Mouse (Mus musculus): ENCODE data around the gene Kcnq1.
A peak's percentile ranks its signal among the peaks of the same experiment; 100 is the strongest.

The Kcnq1 gene

GRCm38 (mm10) chr7:143265829-143266438 is 159.8 kb downstream of the Kcnq1 start:
- no peak for DNase-seq (ENCODE audit: low read depth, low spot score)

- DNase-seq (ENCODE audit: low read depth, low spot score): no peak
These were observed 167.6 kb downstream of the Kcnq1 start for GRCm38 (mm10) chr7:143273747-143274146.

- DNase-seq (ENCODE audit: low read depth, low spot score): no peak
These were observed 168.9 kb downstream of the Kcnq1 start for GRCm38 (mm10) chr7:143275030-143275429.

GRCm38 (mm10) chr7:143283625-143284024 is 177.5 kb downstream of the Kcnq1 start:
- DNase-seq (ENCODE audit: low read depth, low spot score): no peak

GRCm38 (mm10) chr7:143284866-143285265 is 178.7 kb downstream of the Kcnq1 start:
- no peak for DNase-seq (ENCODE audit: low read depth, low spot score)

GRCm38 (mm10) chr7:143285440-143285839 is 179.3 kb downstream of the Kcnq1 start:
- DNase-seq (ENCODE audit: low read depth, low spot score): no peak

- no peak for DNase-seq (ENCODE audit: low read depth, low spot score)
These were observed 180.5 kb downstream of the Kcnq1 start for GRCm38 (mm10) chr7:143286532-143287290.

GRCm38 (mm10) chr7:143288135-143288534 is 182.0 kb downstream of the Kcnq1 start:
- no peak for DNase-seq (ENCODE audit: low read depth, low spot score)

GRCm38 (mm10) chr7:143289082-143289849 is 183.1 kb downstream of the Kcnq1 start:
- DNase-seq (ENCODE audit: low read depth, low spot score): no peak

- DNase-seq (ENCODE audit: low read depth, low spot score): no peak
These were observed 188.7 kb downstream of the Kcnq1 start for GRCm38 (mm10) chr7:143294690-143295355.

- DNase-seq (ENCODE audit: low read depth, low spot score): no peak
These were observed 189.3 kb downstream of the Kcnq1 start for GRCm38 (mm10) chr7:143295356-143296000.

- no peak for DNase-seq (ENCODE audit: low read depth, low spot score)
These were observed 189.8 kb downstream of the Kcnq1 start for GRCm38 (mm10) chr7:143296001-143296379.

- peak; percentile 86 for DNase-seq (ENCODE audit: low read depth, low spot score)
These were observed 190.2 kb downstream of the Kcnq1 start for GRCm38 (mm10) chr7:143296384-143296801.

GRCm38 (mm10) chr7:143300037-143300436 is 193.9 kb downstream of the Kcnq1 start:
- no peak for DNase-seq (ENCODE audit: low read depth, low spot score)

- DNase-seq (ENCODE audit: low read depth, low spot score): no peak
These were observed 194.5 kb downstream of the Kcnq1 start for GRCm38 (mm10) chr7:143300681-143301080.

GRCm38 (mm10) chr7:143302156-143302555 is 196.0 kb downstream of the Kcnq1 start:
- no peak for DNase-seq (ENCODE audit: low read depth, low spot score)

- DNase-seq (ENCODE audit: low read depth, low spot score): no peak
These were observed 196.6 kb downstream of the Kcnq1 start for GRCm38 (mm10) chr7:143302593-143303238.

- no peak for DNase-seq (ENCODE audit: low read depth, low spot score)
These were observed 197.4 kb downstream of the Kcnq1 start for GRCm38 (mm10) chr7:143303557-143303956.

GRCm38 (mm10) chr7:143305808-143306207 is 199.6 kb downstream of the Kcnq1 start:
- DNase-seq (ENCODE audit: low read depth, low spot score): no peak

GRCm38 (mm10) chr7:143308001-143308400 is 201.8 kb downstream of the Kcnq1 start:
- no peak for DNase-seq (ENCODE audit: low read depth, low spot score)

GRCm38 (mm10) chr7:143310311-143310710 is 204.1 kb downstream of the Kcnq1 start:
- DNase-seq (ENCODE audit: low read depth, low spot score): no peak
